Mouse (Mus musculus): ENCODE measurements around the gene Tmem8b.

DNA sequence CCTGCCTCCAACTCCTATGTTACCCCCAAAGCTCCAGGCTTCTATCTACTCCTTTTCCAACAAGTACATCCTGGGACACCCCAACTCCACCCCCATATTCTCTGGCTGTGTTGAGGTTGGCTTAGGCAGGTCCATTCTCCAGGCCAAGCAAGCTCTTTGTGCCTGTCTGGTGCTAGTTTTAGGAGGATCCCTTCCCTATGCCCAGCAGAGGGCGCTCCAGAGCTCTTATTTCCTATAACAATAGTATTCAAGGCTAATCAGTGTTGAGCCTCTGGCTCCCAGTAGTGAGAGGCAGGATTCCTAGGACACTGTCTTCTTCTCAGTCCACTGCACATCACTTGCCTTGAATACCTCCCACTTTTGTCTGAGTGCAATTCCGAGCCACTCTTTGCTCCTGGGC, 3.3 kb downstream of the Tmem8b start:
- TF ChIP-seq CTCF (IDR thresholded peaks at IDR 0.05; ENCODE audit: insufficient read depth, low read length) = peak; percentile 71
- TF ChIP-seq POLR2A (IDR thresholded peaks at IDR 0.05; ENCODE audit: borderline replicate concordance, extremely low read depth, low read depth, low read length) = no peak
